Mouse (Mus musculus) skeletal muscle tissue, postnatal 0 days (tissue): ENCODE results near the gene Cul4a. TPM values are rescaled to one million over a fixed set of nuclear protein-coding genes. Genes with fewer than 3 reads are reported as not detected.

Experiments
- microRNA counts: library from miRNA; unstranded; fragments of <30 nt; microRNA quantifications from one replicate; lab custom pipeline; 2015
- microRNA-seq, 2 experiments: library from miRNA; unstranded; fragments of <30 nt; microRNA quantifications; one replicate each; pipeline ENCODE4; 2016
- polyA plus RNA-seq: library from polyadenylated mRNA; unstranded; fragments of >200 nt; fragmentation: Nextera tagmentation; extraction: Ambion mirVana; gene quantifications from 2 replicates; pipeline ENCODE4 v1.2.1, GENCODE M21; 2015

Cul4a gene
- polyA plus RNA-seq, result 97.1 and 103 TPM in 2 replicates

GRCm38 (mm10) chr8:13105087-13105881, at the start of gene Cul4a, which contains the start of gene Pcid2:
Gene Cul4a, plus strand, starts transcription at chr8:13105621.
Gene Pcid2, minus strand, starts transcription at chr8:13105459.

GRCm38 (mm10) chr8:13060441-13061150, 44.8 kb upstream of the Cul4a start, which contains the start of gene Proz:
Gene Proz, plus strand, starts transcription at chr8:13060914.

GRCm38 (mm10) chr8:13158718-13159376, 53.4 kb downstream of the Cul4a start, which contains the start of gene Lamp1:
Gene Lamp1, plus strand, starts transcription at chr8:13159161.

MicroRNAs encoded within 50 kb of the gene (microRNA counts, 519-probe panel; counts per million panel counts)
- microRNA mmu-miR-1968 (lab: Ali Mortazavi, UCI), result 296 counts per million, percentile 58 among the panel's probes with 10 or more counts

Small RNA genes within 50 kb of the gene (microRNA-seq; reads per million reads assigned to microRNA genes)
- gene Mir1968 (3.4 to 4.3 reads per million in 2 experiments), gene Mir7065 (0 reads per million in 2 experiments)

Other genes starting within 250 kb of the Cul4a start
- 15.1 and 16.3 TPM in 2 replicates for gene Mcf2l, start 231.8 kb upstream of the Cul4a start, polyA plus RNA-seq
- not detected in 2 replicates for gene F7, start 79.6 kb upstream of the Cul4a start, polyA plus RNA-seq
- gene F10, start 68.3 kb upstream of the Cul4a start, polyA plus RNA-seq, result 0.35 and 0.36 TPM in 2 replicates
- 0.22 TPM in 2 replicates for gene Proz, start 44.7 kb upstream of the Cul4a start, polyA plus RNA-seq
- 13.1 and 13.9 TPM in 2 replicates for gene Pcid2, start 162 bp upstream of the Cul4a start, polyA plus RNA-seq
- gene Lamp1, start 53.5 kb downstream of the Cul4a start, polyA plus RNA-seq, result 276 and 297 TPM in 2 replicates
- gene Grtp1, start 95.0 kb downstream of the Cul4a start, polyA plus RNA-seq, result 8.1 and 8.7 TPM in 2 replicates
- gene Adprhl1, start 148.5 kb downstream of the Cul4a start, polyA plus RNA-seq, result 106 and 112 TPM in 2 replicates
- 20.7 and 20.9 TPM in 2 replicates for gene Dcun1d2, start 182.5 kb downstream of the Cul4a start, polyA plus RNA-seq
- gene Tmco3, start 182.6 kb downstream of the Cul4a start, polyA plus RNA-seq, result 18.4 and 20.2 TPM in 2 replicates
- 54.9 and 66.3 TPM in 2 replicates for gene Tfdp1, start 233.1 kb downstream of the Cul4a start, polyA plus RNA-seq